ENCODE assay signal across 12 mouse cellular contexts in the genomic region with DNA sequence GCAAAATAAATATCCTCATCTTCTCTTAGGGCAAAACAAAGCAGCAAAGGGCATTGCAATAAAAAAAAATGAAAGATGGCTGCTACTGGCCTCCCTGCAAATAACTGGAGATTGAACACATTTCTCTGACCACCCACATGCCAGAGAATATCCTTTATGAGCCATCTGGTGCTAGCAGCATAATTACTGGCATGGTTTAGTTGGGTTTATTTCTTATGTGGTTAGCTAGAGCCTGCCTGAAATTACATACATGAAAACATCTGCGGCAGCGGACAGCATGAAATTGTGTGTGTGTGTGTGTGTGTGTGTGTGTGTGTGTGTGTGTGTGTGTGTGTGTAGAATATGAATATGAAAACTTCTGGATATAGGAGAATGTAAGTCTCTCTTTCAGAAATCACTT.
DNase-seq lines count a peak whose midpoint lies in the region; ATAC-seq lines count a peak whose summit lies in the region.
"Had no signal": no experiment of that assay in that cellular context is flagged by ENCODE, and none has a peak within 500 bp of the region (broad histone marks: within the 10 kb centered on the region; RNA-seq: fewer than 3 reads in every experiment).

No protein-coding gene starts in this region.

- ATAC-seq in megakaryocyte progenitor cell, adult 5-6 weeks (replicated peaks; ENCODE audit: poor library complexity), result no peak
- ATAC-seq: liver, postnatal 0 days had no signal

- peak; percentile 32 to 58 for DNase-seq in frontal cortex, adult 2 months (ENCODE audit: extremely low spot score in 1 of 2, low spot score in 1 of 2)
- DNase-seq in frontal cortex, postnatal 14 days (ENCODE audit: low spot score in 2 of 2), result no peak
- peak; percentile 33 to 65 for DNase-seq in right cerebral cortex, adult 2 months (ENCODE audit: low spot score in 2 of 2)
- DNase-seq in right cerebral cortex, postnatal 4 days, result no peak
- DNase-seq in layer of hippocampus, adult 9-10 months (ENCODE audit: low spot score), result peak; percentile 63
- DNase-seq in telencephalon, adult 2 months (ENCODE audit: low read depth, low spot score), result peak; percentile 68
- no peak for DNase-seq in ovary, postnatal 36 days (ENCODE audit: low spot score)
- DNase-seq: adrenal gland, postnatal 10 days; heart, postnatal 4 days; liver, postnatal 0 days; thymus, adult 18-20 months had no signal

Comparison
In these comparisons a context has a peak if more than half of its experiments do, and no peak if none do; other contexts are left out.
1. DNase-seq: peak in frontal cortex, adult 2 months (2 of 2), right cerebral cortex, adult 2 months (2 of 2), layer of hippocampus, adult 9-10 months (single experiment) and telencephalon, adult 2 months (single experiment); none in frontal cortex, postnatal 14 days (0 of 2), right cerebral cortex, postnatal 4 days (single experiment) and ovary, postnatal 36 days (single experiment).